Mouse (Mus musculus) intestine, embryonic 14.5 days (tissue): ENCODE data around the gene Pnpla1. TPM values are rescaled to one million over a fixed set of nuclear protein-coding genes. Genes with fewer than 3 reads are reported as not detected.

Source experiments
- ATAC-seq: fragments of 200-750 bp; cut with Nextera tagmentation; replicated peaks from 2 replicates; pipeline ENCODE4 v1.8.0; 2017; ENCODE audit warnings: low read depth, moderate number of reproducible peaks, moderate TSS enrichment, moderate library complexity; ENCODE audit not compliant: low FRiP score, low TSS enrichment
- DNase-seq: peaks from one replicate; pipeline ENCODE4 v3.0.0-alpha.2; 2018; ENCODE audit warnings: low spot score
- H3K27ac ChIP-seq: fragments of 300-500 bp; sonication (generic); 2 replicates; pipeline ENCODE4 v1.5.1; 2014; ENCODE audit warnings: low read depth, mild to moderate bottlenecking, control low read depth
- H3K27me3 ChIP-seq: fragments of 300-500 bp; sonication (generic); replicated peaks from 2 replicates; pipeline ENCODE4 v1.6.1; 2014; ENCODE audit warnings: low read length, control low read depth; ENCODE audit not compliant: control insufficient read depth, insufficient read depth
- H3K36me3 ChIP-seq: fragments of 300-500 bp; sonication (generic); 2 replicates; pipeline ENCODE4 v1.6.1; 2014; ENCODE audit warnings: low read length, control low read depth; ENCODE audit not compliant: control insufficient read depth, insufficient read depth
- H3K4me1 ChIP-seq: fragments of 300-500 bp; sonication (generic); replicated peaks from 2 replicates; pipeline ENCODE4 v1.6.1; 2014; ENCODE audit warnings: low read length, control low read depth, mixed read lengths; ENCODE audit not compliant: control insufficient read depth, insufficient read depth
- H3K4me2 ChIP-seq: fragments of 300-500 bp; sonication (generic); 2 replicates; pipeline ENCODE4 v1.6.1; 2014; ENCODE audit warnings: low read length
- H3K4me3 ChIP-seq: fragments of 300-500 bp; sonication (generic); 2 replicates; pipeline ENCODE4 v1.5.1; 2014; ENCODE audit warnings: low read depth, low read length, control low read depth, mixed read lengths
- H3K9ac ChIP-seq: fragments of 300-500 bp; sonication (generic); 2 replicates; pipeline ENCODE4 v1.6.1; 2014; ENCODE audit warnings: mild to moderate bottlenecking, low read length
- H3K9me3 ChIP-seq: fragments of 300-500 bp; sonication (generic); 2 replicates; pipeline ENCODE4 v1.6.1; 2016; ENCODE audit warnings: low read length, control low read depth; ENCODE audit not compliant: control insufficient read depth
- WGBS: fragments of 180-500 bp; shearing (Covaris S2); extraction: QIAGEN DNeasy Blood & Tissue Kit; methylation state at CpG from one replicate; pipeline ENCODE4 v1.1.7; 2014; 5-methylcytosine and 5-hydroxymethylcytosine counted together
- polyA plus RNA-seq: library from polyadenylated mRNA; unstranded; fragments of >200 nt; fragmentation: Nextera tagmentation; extraction: Ambion mirVana; gene quantifications from 2 replicates; pipeline ENCODE4 v1.2.1, GENCODE M21; 2014

Gene Pnpla1
- polyA plus RNA-seq, 1 experiment from 2014 or later: 0.76 TPM

- H3K4me1 ChIP-seq: no peaks in the 10 kb centered on the region
- H3K4me2 ChIP-seq: no peak overlapping the region
- ATAC-seq (no peak), DNase-seq (no peak)
- H3K9me3 ChIP-seq: no peaks in the 10 kb centered on the region
- H3K4me3 ChIP-seq: no peak overlapping the region
- no peaks in the 10 kb centered on the region for H3K27me3 ChIP-seq
- 77% methylated on average over 19 of the region's 19 CpGs for WGBS
- no peaks in the 10 kb centered on the region for H3K36me3 ChIP-seq
- H3K27ac ChIP-seq: no peak overlapping the region
- no peak overlapping the region for H3K9ac ChIP-seq
These were observed 41.2 kb downstream of the Pnpla1 start for GRCm38 (mm10) chr17:28899427-28899826.

GRCm38 (mm10) chr17:28901559-28901958, 43.3 kb downstream of the Pnpla1 start:
- no peak for ATAC-seq

GRCm38 (mm10) chr17:28904546-28905376, 46.5 kb downstream of the Pnpla1 start:
- Histone ChIP-seq H3K9me3 (no peaks in the 10 kb centered on the region), H3K4me1 (peaks cover 7% of the 10 kb centered on the region; the same call in 1 of the 2 replicates), H3K9ac (no peak overlapping the region), H3K27me3 (0 out of 2 replicates have a peak, but pooled peaks cover 5% of the 10 kb centered on the region), H3K4me2 (no peak overlapping the region), H3K4me3 (no peak overlapping the region), H3K27ac (no peak overlapping the region), H3K36me3 (no peaks in the 10 kb centered on the region)
- peak; percentile 90 for DNase-seq
- ATAC-seq: 0 out of 2 replicates have a peak, but pooled peaks have one; percentile 20
- WGBS: 36% methylated on average over 23 of the region's 23 CpGs

More at GRCm38 (mm10) chr17:28901559-28901958, 43.3 kb downstream of the Pnpla1 start:
- H3K9me3 ChIP-seq: no peaks in the 10 kb centered on the region
- H3K27me3 ChIP-seq: no peaks in the 10 kb centered on the region
- H3K4me3 ChIP-seq: no peak overlapping the region
- no peak overlapping the region for H3K27ac ChIP-seq
- no peak overlapping the region for H3K4me2 ChIP-seq
- H3K4me1 ChIP-seq: 0 out of 2 replicates have a peak, but pooled peaks cover 4% of the 10 kb centered on the region
- H3K36me3 ChIP-seq: no peaks in the 10 kb centered on the region
- DNase-seq: no peak
- 63% methylated on average over 4 of the region's 4 CpGs for WGBS
- no peak overlapping the region for H3K9ac ChIP-seq

- Histone ChIP-seq H3K9ac (no peak overlapping the region), H3K4me1 (peaks cover 7% of the 10 kb centered on the region; the same call in 1 of the 2 replicates), H3K36me3 (no peaks in the 10 kb centered on the region), H3K4me2 (no peak overlapping the region), H3K27me3 (0 out of 2 replicates have a peak, but pooled peaks cover 5% of the 10 kb centered on the region), H3K9me3 (no peaks in the 10 kb centered on the region), H3K4me3 (no peak overlapping the region), H3K27ac (no peak overlapping the region)
- DNase-seq: no peak
- ATAC-seq: no peak
- WGBS: 73% methylated on average over 13 of the region's 13 CpGs
These were observed 47.2 kb downstream of the Pnpla1 start for GRCm38 (mm10) chr17:28905377-28905916.

GRCm38 (mm10) chr17:28907959-28908358, 49.7 kb downstream of the Pnpla1 start:
- WGBS: 84% methylated on average over 7 of the region's 7 CpGs

GRCm38 (mm10) chr17:28909252-28909941, 51.2 kb downstream of the Pnpla1 start:
- no peak overlapping the region for H3K27ac ChIP-seq

More at GRCm38 (mm10) chr17:28907959-28908358, 49.7 kb downstream of the Pnpla1 start:
- Histone ChIP-seq H3K36me3 (no peaks in the 10 kb centered on the region), H3K4me3 (no peak overlapping the region), H3K9me3 (no peaks in the 10 kb centered on the region), H3K27ac (no peak overlapping the region), H3K4me1 (peaks cover 7% of the 10 kb centered on the region; the same call in 1 of the 2 replicates), H3K4me2 (no peak overlapping the region), H3K27me3 (0 out of 2 replicates have a peak, but pooled peaks cover 5% of the 10 kb centered on the region), H3K9ac (no peak overlapping the region)
- DNase-seq (no peak), ATAC-seq (no peak)

GRCm38 (mm10) chr17:28910139-28910538, 51.9 kb downstream of the Pnpla1 start:
- Histone ChIP-seq H3K9ac (no peak overlapping the region), H3K4me2 (peak overlapping the region; percentile 48), H3K9me3 (no peaks in the 10 kb centered on the region), H3K27ac (no peak overlapping the region), H3K36me3 (no peaks in the 10 kb centered on the region), H3K27me3 (0 out of 2 replicates have a peak, but pooled peaks cover 5% of the 10 kb centered on the region), H3K4me1 (peaks cover 3% of the 10 kb centered on the region; the same call in 1 of the 2 replicates), H3K4me3 (0 out of 2 replicates have a peak overlapping the region, but pooled peaks have one; percentile 16)
- no peak for DNase-seq
- 36% methylated on average over 7 of the region's 7 CpGs for WGBS
- peak; percentile 56; the same call in 1 of the 2 replicates for ATAC-seq

More at GRCm38 (mm10) chr17:28909252-28909941, 51.2 kb downstream of the Pnpla1 start:
- 8% methylated on average over 29 of the region's 29 CpGs for WGBS
- ATAC-seq: no peak
- Histone ChIP-seq H3K4me2 (peak overlapping the region; percentile 48), H3K9me3 (no peaks in the 10 kb centered on the region), H3K27me3 (0 out of 2 replicates have a peak, but pooled peaks cover 5% of the 10 kb centered on the region), H3K36me3 (no peaks in the 10 kb centered on the region), H3K9ac (no peak overlapping the region), H3K4me3 (peak overlapping the region; percentile 16), H3K4me1 (peaks cover 7% of the 10 kb centered on the region; the same call in 1 of the 2 replicates)
- DNase-seq: peak; percentile 85

GRCm38 (mm10) chr17:28913200-28913599, 55.0 kb downstream of the Pnpla1 start:
- Histone ChIP-seq H3K4me1 (peaks cover 3% of the 10 kb centered on the region; the same call in 1 of the 2 replicates), H3K27ac (no peak overlapping the region), H3K4me2 (0 out of 2 replicates have a peak overlapping the region, but pooled peaks have one; percentile 16), H3K9ac (no peak overlapping the region), H3K4me3 (no peak overlapping the region), H3K27me3 (0 out of 2 replicates have a peak, but pooled peaks cover 5% of the 10 kb centered on the region), H3K36me3 (no peaks in the 10 kb centered on the region), H3K9me3 (no peaks in the 10 kb centered on the region)
- ATAC-seq (no peak), DNase-seq (no peak)
- WGBS: 48% methylated on average over 5 of the region's 5 CpGs
